Mouse (Mus musculus) embryonic facial prominence, embryonic 15.5 days (tissue): ENCODE measurements around the gene Ube4b. TPM values are rescaled to one million over a fixed set of nuclear protein-coding genes. Genes with fewer than 3 reads are reported as not detected.

Experiments used
- ATAC-seq: fragments of 200-750 bp; cut with Nextera tagmentation; 2 replicates; pipeline ENCODE4 v1.8.0; 2017; ENCODE audit warnings: low read depth, moderate TSS enrichment; ENCODE audit not compliant: insufficient number of reproducible peaks, low FRiP score, low TSS enrichment
- H3K27ac ChIP-seq: fragments of 300-500 bp; sonication (generic); replicated peaks from 2 replicates; pipeline ENCODE4 v1.5.1; 2015; ENCODE audit warnings: mild to moderate bottlenecking, inconsistent platforms
- H3K27me3 ChIP-seq: fragments of 300-500 bp; sonication (generic); 2 replicates; pipeline ENCODE4 v1.6.1; 2015; ENCODE audit warnings: inconsistent platforms
- H3K36me3 ChIP-seq: fragments of 300-500 bp; sonication (generic); 2 replicates; pipeline ENCODE4 v1.6.1; 2015; ENCODE audit warnings: mild to moderate bottlenecking, inconsistent platforms
- H3K4me1 ChIP-seq: fragments of 300-500 bp; sonication (generic); 2 replicates; pipeline ENCODE4 v1.6.1; 2015; ENCODE audit warnings: inconsistent platforms
- H3K4me2 ChIP-seq: fragments of 300-500 bp; sonication (generic); replicated peaks from 2 replicates; pipeline ENCODE4 v1.6.1; 2015; ENCODE audit warnings: mild to moderate bottlenecking, inconsistent platforms
- H3K4me3 ChIP-seq: fragments of 300-500 bp; sonication (generic); replicated peaks from 2 replicates; pipeline ENCODE4 v1.5.1; 2015; ENCODE audit warnings: mild to moderate bottlenecking, inconsistent platforms
- H3K9ac ChIP-seq: fragments of 300-500 bp; sonication (generic); 2 replicates; pipeline ENCODE4 v1.6.1; 2015; ENCODE audit warnings: inconsistent platforms
- H3K9me3 ChIP-seq: fragments of 300-500 bp; sonication (generic); replicated peaks from 2 replicates; pipeline ENCODE4 v1.6.1; 2016; ENCODE audit warnings: inconsistent platforms
- WGBS: fragments of 180-500 bp; shearing (Covaris S2); methylation state at CpG from one replicate; pipeline ENCODE4 v1.1.7; 2015; 5-methylcytosine and 5-hydroxymethylcytosine counted together
- polyA plus RNA-seq: library from polyadenylated mRNA; unstranded; fragments of >200 nt; fragmentation: Nextera tagmentation; extraction: Ambion mirVana; gene quantifications from 2 replicates; pipeline ENCODE4 v1.2.1, GENCODE M21; 2015

Ube4b gene
- polyA plus RNA-seq, 1 experiment from 2014 or later, result 45.8 TPM

- Histone ChIP-seq H3K9me3 (no peaks in the 10 kb centered on the region), H3K4me2 (no peak overlapping the region), H3K4me3 (no peak overlapping the region), H3K4me1 (peaks cover 51% of the 10 kb centered on the region), H3K36me3 (0 out of 2 replicates have a peak, but pooled peaks cover 2% of the 10 kb centered on the region), H3K9ac (no peak overlapping the region), H3K27ac (peak overlapping the region; percentile 69), H3K27me3 (no peaks in the 10 kb centered on the region)
- 61% methylated on average over 16 of the region's 16 CpGs for WGBS
- no peak for ATAC-seq
Observed at GRCm38 (mm10) chr4:149405713-149406443, 20.7 kb downstream of the Ube4b start.

- peaks cover 53% of the 10 kb centered on the region for H3K4me1 ChIP-seq
- no peaks in the 10 kb centered on the region for H3K36me3 ChIP-seq
- no peaks in the 10 kb centered on the region for H3K9me3 ChIP-seq
- H3K4me2 ChIP-seq, result no peak overlapping the region
- no peak overlapping the region for H3K9ac ChIP-seq
- WGBS, result 46% methylated on average over 19 of the region's 19 CpGs
- ATAC-seq, result no peak
- no peak overlapping the region for H3K4me3 ChIP-seq
- no peaks in the 10 kb centered on the region for H3K27me3 ChIP-seq
- peak overlapping the region; percentile 69; the same call in 1 of the 2 replicates for H3K27ac ChIP-seq
Observed at GRCm38 (mm10) chr4:149404640-149405465, 21.7 kb downstream of the Ube4b start.

- Histone ChIP-seq H3K9me3 (no peaks in the 10 kb centered on the region), H3K27ac (peak overlapping the region; percentile 63), H3K36me3 (peaks cover 7% of the 10 kb centered on the region; the same call in 1 of the 2 replicates), H3K9ac (no peak overlapping the region), H3K4me2 (no peak overlapping the region), H3K4me1 (peaks cover 62% of the 10 kb centered on the region), H3K27me3 (no peaks in the 10 kb centered on the region), H3K4me3 (no peak overlapping the region)
- 9% methylated on average over 6 of the region's 6 CpGs for WGBS
- no peak for ATAC-seq
Observed at GRCm38 (mm10) chr4:149403037-149403436, 23.5 kb downstream of the Ube4b start.

- H3K9ac ChIP-seq, result no peak overlapping the region
- no peaks in the 10 kb centered on the region for H3K9me3 ChIP-seq
- 0 out of 2 replicates have a peak, but pooled peaks have one; percentile 49 for ATAC-seq
- WGBS, result 40% methylated on average over 8 of the region's 8 CpGs
- peaks cover 66% of the 10 kb centered on the region for H3K4me1 ChIP-seq
- no peak overlapping the region for H3K4me3 ChIP-seq
- 0 out of 2 replicates have a peak overlapping the region, but pooled peaks have one; percentile 0 for H3K4me2 ChIP-seq
- peaks cover 18% of the 10 kb centered on the region for H3K36me3 ChIP-seq
- H3K27me3 ChIP-seq, result no peaks in the 10 kb centered on the region
- peak overlapping the region; percentile 69 for H3K27ac ChIP-seq
Observed at GRCm38 (mm10) chr4:149401591-149401982, 25.0 kb downstream of the Ube4b start.

- 62% methylated on average over 12 of the region's 12 CpGs for WGBS
- no peak for ATAC-seq
- Histone ChIP-seq H3K4me1 (peaks cover 67% of the 10 kb centered on the region), H3K9me3 (no peaks in the 10 kb centered on the region), H3K27ac (peak overlapping the region; percentile 69), H3K27me3 (no peaks in the 10 kb centered on the region), H3K4me2 (0 out of 2 replicates have a peak overlapping the region, but pooled peaks have one; percentile 0), H3K36me3 (peaks cover 19% of the 10 kb centered on the region), H3K4me3 (no peak overlapping the region), H3K9ac (no peak overlapping the region)
Observed at GRCm38 (mm10) chr4:149400878-149401590, 25.5 kb downstream of the Ube4b start.

- peaks cover 63% of the 10 kb centered on the region for H3K4me1 ChIP-seq
- 69% methylated on average over 4 of the region's 4 CpGs for WGBS
- no peak for ATAC-seq
Observed at GRCm38 (mm10) chr4:149399331-149399910, 27.1 kb downstream of the Ube4b start.

GRCm38 (mm10) chr4:149398181-149398735 is 28.3 kb downstream of the Ube4b start:
- Histone ChIP-seq H3K27me3 (no peaks in the 10 kb centered on the region), H3K27ac (no peak overlapping the region), H3K4me3 (no peak overlapping the region), H3K36me3 (peaks cover 19% of the 10 kb centered on the region), H3K4me2 (no peak overlapping the region), H3K4me1 (peaks cover 53% of the 10 kb centered on the region), H3K9me3 (no peaks in the 10 kb centered on the region), H3K9ac (no peak overlapping the region)
- ATAC-seq, result no peak
- 90% methylated on average over 9 of the region's 9 CpGs for WGBS

More at GRCm38 (mm10) chr4:149399331-149399910, 27.1 kb downstream of the Ube4b start:
- Histone ChIP-seq H3K9ac (no peak overlapping the region), H3K27me3 (no peaks in the 10 kb centered on the region), H3K4me3 (no peak overlapping the region), H3K9me3 (no peaks in the 10 kb centered on the region), H3K27ac (no peak overlapping the region), H3K36me3 (peaks cover 19% of the 10 kb centered on the region), H3K4me2 (no peak overlapping the region)

GRCm38 (mm10) chr4:149396433-149397306 is 29.9 kb downstream of the Ube4b start:
- peaks cover 30% of the 10 kb centered on the region for H3K36me3 ChIP-seq
- H3K4me3 ChIP-seq, result no peak overlapping the region
- H3K9ac ChIP-seq, result no peak overlapping the region
- no peak for ATAC-seq
- no peaks in the 10 kb centered on the region for H3K27me3 ChIP-seq
- H3K9me3 ChIP-seq, result no peaks in the 10 kb centered on the region
- 56% methylated on average over 21 of the region's 21 CpGs for WGBS
- H3K4me2 ChIP-seq, result no peak overlapping the region
- peak overlapping the region; percentile 39; the same call in 1 of the 2 replicates for H3K27ac ChIP-seq
- peaks cover 40% of the 10 kb centered on the region for H3K4me1 ChIP-seq

- Histone ChIP-seq H3K9ac (no peak overlapping the region), H3K27ac (peak overlapping the region; percentile 18; the same call in 1 of the 2 replicates), H3K9me3 (no peaks in the 10 kb centered on the region), H3K4me1 (peaks cover 31% of the 10 kb centered on the region), H3K36me3 (peaks cover 31% of the 10 kb centered on the region), H3K4me2 (no peak overlapping the region), H3K27me3 (no peaks in the 10 kb centered on the region), H3K4me3 (no peak overlapping the region)
- 48% methylated on average over 6 of the region's 6 CpGs for WGBS
- peak; percentile 58; the same call in 1 of the 2 replicates for ATAC-seq
Observed at GRCm38 (mm10) chr4:149395581-149395980, 31.0 kb downstream of the Ube4b start.

GRCm38 (mm10) chr4:149394292-149394691 is 32.3 kb downstream of the Ube4b start:
- no peak for ATAC-seq
- no peaks in the 10 kb centered on the region for H3K9me3 ChIP-seq
- H3K4me3 ChIP-seq, result no peak overlapping the region
- no peaks in the 10 kb centered on the region for H3K27me3 ChIP-seq
- H3K36me3 ChIP-seq, result peaks cover 37% of the 10 kb centered on the region
- WGBS, result 85% methylated on average over 4 of the region's 4 CpGs
- no peak overlapping the region for H3K9ac ChIP-seq
- H3K4me1 ChIP-seq, result peaks cover 24% of the 10 kb centered on the region
- H3K27ac ChIP-seq, result no peak overlapping the region
- no peak overlapping the region for H3K4me2 ChIP-seq
